Mouse (Mus musculus): ENCODE results near the gene Specc1. TPM values are rescaled to one million over a fixed set of nuclear protein-coding genes. Genes with fewer than 3 reads are reported as not detected.
A peak's percentile ranks its signal among the peaks of the same experiment; 100 is the strongest.
"Not testable (repeated sequence)": the region's sequence is repeated elsewhere in the genome, so short reads cannot be mapped to it uniquely, and the experiment has no call there.

Specc1 gene
- total and polyA plus RNA-seq, 2 experiments from 2014 or later = 12.8 to 25.0 TPM

DNA sequence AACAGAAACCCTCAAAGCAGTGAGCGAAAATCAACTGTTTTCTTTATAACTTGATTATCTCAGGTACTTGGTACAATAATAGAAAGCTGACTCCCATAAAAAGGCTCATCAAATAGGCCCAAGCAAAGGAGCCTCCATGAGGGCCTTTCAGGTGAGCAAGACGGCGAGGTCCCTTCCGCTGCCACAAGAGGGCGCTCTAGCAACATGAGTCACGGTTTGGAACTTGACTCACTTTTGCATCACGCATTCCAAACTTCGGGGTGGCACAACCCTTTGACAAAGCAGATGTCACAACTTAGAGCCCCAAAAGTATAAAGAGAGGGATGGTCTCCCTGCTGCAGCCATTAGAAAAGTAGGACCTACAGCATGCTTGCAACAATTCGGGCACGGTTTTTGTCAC lies 5.9 kb upstream of the Specc1 start:
- Histone ChIP-seq H3K4me2 (ENCODE audit: low read depth, low read length, poor library complexity, severe bottlenecking) (no peak overlapping the region), H3K36me3 (ENCODE audit: insufficient read depth, low read length) (no peaks in the 10 kb centered on the region), H3K4me1 (ENCODE audit: insufficient read depth, low read length) (no peaks in the 10 kb centered on the region), H3K27ac (ENCODE audit: low read depth, low read length) (no peak overlapping the region), H3K27me3 (ENCODE audit: insufficient read depth, low read length) (no peaks in the 10 kb centered on the region), H3K9ac (replicated peaks; ENCODE audit: low read length, poor library complexity, severe bottlenecking) (no peak overlapping the region), H3K4me3 (ENCODE audit: low read depth, low read length) (no peak overlapping the region), H3K9me3 (ENCODE audit: low read length) (no peaks in the 10 kb centered on the region)
- peak; percentile 90 for TF ChIP-seq CTCF (IDR thresholded peaks at IDR 0.05)
- 18% methylated on average over 10 of the region's 10 CpGs for WGBS
- ATAC-seq (ENCODE audit: low FRiP score) (no peak), DNase-seq (ENCODE audit: low spot score) (peak; percentile 83)

DNA sequence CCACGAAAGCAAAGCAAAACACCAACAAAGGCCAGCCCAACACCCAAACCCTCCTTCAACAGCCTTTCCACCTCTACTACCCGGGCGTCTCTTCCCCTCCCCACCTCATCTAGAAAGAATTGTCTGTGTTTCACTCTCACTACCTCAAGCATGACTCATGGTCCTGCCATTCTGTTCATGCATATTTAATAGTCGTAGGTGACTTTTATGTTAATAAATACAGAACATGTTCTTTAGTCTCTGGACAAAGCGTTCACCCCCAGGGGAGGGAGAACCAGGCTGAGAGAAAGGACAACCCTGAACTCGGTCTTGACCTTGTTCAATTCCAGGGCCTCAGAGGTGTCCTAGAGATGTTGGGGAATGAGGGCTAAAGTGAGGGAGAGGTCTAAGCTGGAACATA lies 1.4 kb upstream of the Specc1 start:
- H3K4me3 ChIP-seq (ENCODE audit: low read depth, low read length) = no peak overlapping the region
- WGBS = 71% methylated on average over 6 of the region's 6 CpGs
- H3K4me1 ChIP-seq (ENCODE audit: insufficient read depth, low read length) = no peaks in the 10 kb centered on the region
- no peak for TF ChIP-seq CTCF (IDR thresholded peaks at IDR 0.05)
- H3K27ac ChIP-seq (ENCODE audit: low read depth, low read length) = no peak overlapping the region
- no peaks in the 10 kb centered on the region for H3K36me3 ChIP-seq (ENCODE audit: insufficient read depth, low read length)
- H3K4me2 ChIP-seq (ENCODE audit: low read depth, low read length, poor library complexity, severe bottlenecking) = no peak overlapping the region
- DNase-seq (ENCODE audit: low spot score) = no peak
- H3K9ac ChIP-seq (replicated peaks; ENCODE audit: low read length, poor library complexity, severe bottlenecking) = no peak overlapping the region
- H3K27me3 ChIP-seq (ENCODE audit: insufficient read depth, low read length) = no peaks in the 10 kb centered on the region
- ATAC-seq (ENCODE audit: low FRiP score) = no peak
- no peaks in the 10 kb centered on the region for H3K9me3 ChIP-seq (ENCODE audit: low read length)

DNA sequence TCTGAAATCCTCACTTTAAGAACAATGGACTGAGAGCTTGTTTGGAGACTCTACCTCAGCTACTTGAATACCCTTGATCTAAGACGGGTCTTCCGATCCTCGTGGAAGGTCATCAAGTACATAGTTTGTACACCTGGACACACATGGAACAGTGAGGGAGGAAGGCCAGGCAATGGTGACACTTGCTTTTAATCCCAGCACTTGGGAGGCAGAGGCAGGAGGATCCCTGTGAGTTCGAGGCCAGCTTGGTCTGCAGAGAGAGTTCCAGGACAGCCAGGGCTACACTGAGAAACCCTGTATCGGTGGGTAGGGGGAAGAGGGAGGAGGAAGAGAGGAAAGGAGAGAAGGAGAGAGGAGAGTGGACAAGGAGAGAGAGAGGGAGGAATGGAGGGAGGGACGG lies 612 bp upstream of the Specc1 start:
- H3K4me3 ChIP-seq (ENCODE audit: low read depth, low read length) = no peak overlapping the region
- ATAC-seq (ENCODE audit: low FRiP score) (no peak), DNase-seq (ENCODE audit: low spot score) (no peak)
- no peak overlapping the region for H3K27ac ChIP-seq (ENCODE audit: low read depth, low read length)
- no peak overlapping the region for H3K9ac ChIP-seq (replicated peaks; ENCODE audit: low read length, poor library complexity, severe bottlenecking)
- H3K4me1 ChIP-seq (ENCODE audit: insufficient read depth, low read length) = no peaks in the 10 kb centered on the region
- no peak for TF ChIP-seq CTCF (IDR thresholded peaks at IDR 0.05)
- no peaks in the 10 kb centered on the region for H3K36me3 ChIP-seq (ENCODE audit: insufficient read depth, low read length)
- 84% methylated on average over 6 of the region's 6 CpGs for WGBS
- H3K9me3 ChIP-seq (ENCODE audit: low read length) = no peaks in the 10 kb centered on the region
- no peak overlapping the region for H3K4me2 ChIP-seq (ENCODE audit: low read depth, low read length, poor library complexity, severe bottlenecking)
- H3K27me3 ChIP-seq (ENCODE audit: insufficient read depth, low read length) = no peaks in the 10 kb centered on the region

DNA sequence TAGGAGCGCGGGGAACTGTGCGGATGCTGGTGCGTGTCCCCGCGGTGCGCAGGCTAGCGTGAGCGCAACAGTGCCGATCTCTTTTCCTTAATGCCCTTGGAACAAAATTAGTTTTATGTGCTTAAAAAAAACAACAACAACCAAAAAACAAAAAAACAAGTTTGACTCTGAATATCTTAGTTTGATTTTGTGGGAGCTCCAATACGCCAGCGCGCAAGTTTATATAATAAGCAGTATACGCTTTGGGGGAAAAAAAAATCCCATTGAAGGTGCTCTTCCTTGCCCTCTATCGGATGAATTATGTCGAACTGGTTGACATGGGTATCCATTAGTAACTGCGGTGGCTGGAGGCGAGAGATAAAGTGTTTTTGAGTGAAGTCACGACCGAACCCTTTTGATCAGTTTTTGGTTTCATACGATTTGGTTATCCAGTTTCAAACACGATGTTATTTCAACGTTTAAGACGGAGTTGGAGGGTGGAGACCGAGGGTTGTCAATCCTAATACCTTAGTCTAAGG lies 792 bp downstream of the Specc1 start:
- Histone ChIP-seq H3K9me3 (ENCODE audit: low read length) (no peaks in the 10 kb centered on the region), H3K4me1 (ENCODE audit: insufficient read depth, low read length) (no peaks in the 10 kb centered on the region), H3K4me2 (ENCODE audit: low read depth, low read length, poor library complexity, severe bottlenecking) (peak overlapping the region; percentile 99), H3K9ac (replicated peaks; ENCODE audit: low read length, poor library complexity, severe bottlenecking) (peak overlapping the region; percentile 54), H3K36me3 (ENCODE audit: insufficient read depth, low read length) (no peaks in the 10 kb centered on the region), H3K4me3 (ENCODE audit: low read depth, low read length) (peak overlapping the region; percentile 71), H3K27me3 (ENCODE audit: insufficient read depth, low read length) (no peaks in the 10 kb centered on the region), H3K27ac (ENCODE audit: low read depth, low read length) (no peak overlapping the region)
- peak; percentile 67 for DNase-seq (ENCODE audit: low spot score)
- 3% methylated on average over 25 of the region's 25 CpGs for WGBS
- TF ChIP-seq CTCF (IDR thresholded peaks at IDR 0.05) = peak; percentile 70
- ATAC-seq (ENCODE audit: low FRiP score) = 0 out of 2 replicates have a peak, but pooled peaks have one; percentile 60

DNA sequence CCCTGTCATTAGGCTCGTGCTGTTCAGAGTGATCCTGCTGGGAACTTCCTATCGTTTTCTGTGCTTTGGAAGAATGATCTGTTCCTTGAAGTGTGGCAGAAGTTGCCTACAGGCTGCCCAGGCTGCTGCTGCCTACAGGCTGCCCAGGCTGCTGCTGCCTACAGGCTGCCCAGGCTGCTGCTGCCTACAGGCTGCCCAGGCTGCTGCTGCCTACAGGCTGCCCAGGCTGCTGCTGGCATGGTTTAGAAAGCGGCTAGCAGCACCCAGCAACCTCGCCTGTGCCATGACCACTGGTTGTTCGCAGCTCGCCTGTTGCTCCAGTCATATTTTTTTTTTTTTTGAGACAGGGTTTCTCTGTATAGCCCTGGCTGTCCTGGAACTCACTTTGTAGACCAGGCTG lies 2.1 kb downstream of the Specc1 start:
- DNase-seq (ENCODE audit: low spot score); H3K4me2 ChIP-seq (ENCODE audit: low read depth, low read length, poor library complexity, severe bottlenecking); ATAC-seq (ENCODE audit: low FRiP score); H3K27ac ChIP-seq (ENCODE audit: low read depth, low read length); H3K9me3 ChIP-seq (ENCODE audit: low read length); H3K36me3 ChIP-seq (ENCODE audit: insufficient read depth, low read length); H3K27me3 ChIP-seq (ENCODE audit: insufficient read depth, low read length); H3K4me1 ChIP-seq (ENCODE audit: insufficient read depth, low read length); H3K9ac ChIP-seq (replicated peaks; ENCODE audit: low read length, poor library complexity, severe bottlenecking); H3K4me3 ChIP-seq (ENCODE audit: low read depth, low read length): not testable (repeated sequence)
- 61% methylated on average over 6 of the region's 6 CpGs for WGBS

DNA sequence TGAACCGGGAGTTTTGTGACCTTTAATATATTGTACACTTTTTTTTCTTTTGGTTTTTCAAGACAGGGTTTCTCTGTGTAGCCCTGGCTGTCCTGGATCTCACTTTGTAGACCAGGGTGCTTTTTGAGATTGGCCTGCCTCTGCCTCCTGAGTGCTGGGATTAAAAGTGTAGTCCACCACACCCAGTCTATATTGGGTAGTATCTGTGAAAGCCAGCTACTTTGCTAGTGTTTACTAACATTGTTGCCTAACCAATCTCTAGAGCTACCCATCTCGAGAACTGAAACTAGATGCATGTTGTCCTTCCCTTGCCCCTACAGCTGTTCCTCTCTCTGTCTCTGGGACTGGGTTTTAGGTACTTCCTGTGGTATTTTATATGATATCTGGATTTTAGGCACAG lies 3.5 kb downstream of the Specc1 start:
- no peak for TF ChIP-seq CTCF (IDR thresholded peaks at IDR 0.05)
- 84% methylated on average over 2 of the region's 2 CpGs for WGBS
- Histone ChIP-seq H3K27ac (ENCODE audit: low read depth, low read length) (no peak overlapping the region), H3K36me3 (ENCODE audit: insufficient read depth, low read length) (no peaks in the 10 kb centered on the region), H3K4me1 (ENCODE audit: insufficient read depth, low read length) (no peaks in the 10 kb centered on the region), H3K4me2 (ENCODE audit: low read depth, low read length, poor library complexity, severe bottlenecking) (no peak overlapping the region), H3K9ac (replicated peaks; ENCODE audit: low read length, poor library complexity, severe bottlenecking) (no peak overlapping the region), H3K9me3 (ENCODE audit: low read length) (no peaks in the 10 kb centered on the region), H3K27me3 (ENCODE audit: insufficient read depth, low read length) (no peaks in the 10 kb centered on the region), H3K4me3 (ENCODE audit: low read depth, low read length) (no peak overlapping the region)
- ATAC-seq (ENCODE audit: low FRiP score) (no peak), DNase-seq (ENCODE audit: low spot score) (no peak)
